Mouse (Mus musculus) midbrain, embryonic 12.5 days (tissue): ENCODE measurements around the gene Zcchc7. TPM values are rescaled to one million over a fixed set of nuclear protein-coding genes. Genes with fewer than 3 reads are reported as not detected.

Experiments
- ATAC-seq: fragments of 200-750 bp; cut with Nextera tagmentation; 2 replicates; pipeline ENCODE4 v1.8.0; 2017; ENCODE audit warnings: low read depth, moderate TSS enrichment, moderate library complexity; ENCODE audit not compliant: low FRiP score
- H3K27ac ChIP-seq: fragments of 300-500 bp; sonication (generic); replicated peaks from 2 replicates; pipeline ENCODE4 v1.5.1; 2016; ENCODE audit warnings: mild to moderate bottlenecking
- H3K27me3 ChIP-seq: fragments of 300-500 bp; sonication (generic); 2 replicates; pipeline ENCODE4 v1.6.1; 2016; ENCODE audit warnings: mild to moderate bottlenecking
- H3K36me3 ChIP-seq: fragments of 300-500 bp; sonication (generic); 2 replicates; pipeline ENCODE4 v1.6.1; 2016
- H3K4me1 ChIP-seq: fragments of 300-500 bp; sonication (generic); 2 replicates; pipeline ENCODE4 v1.6.1; 2016
- H3K4me2 ChIP-seq: fragments of 300-500 bp; sonication (generic); replicated peaks from 2 replicates; pipeline ENCODE4 v1.6.1; 2016; ENCODE audit warnings: mild to moderate bottlenecking, moderate library complexity
- H3K4me3 ChIP-seq: fragments of 300-500 bp; sonication (generic); 2 replicates; pipeline ENCODE4 v1.5.1; 2016; ENCODE audit warnings: mild to moderate bottlenecking
- H3K9ac ChIP-seq: fragments of 300-500 bp; sonication (generic); replicated peaks from 2 replicates; pipeline ENCODE4 v1.6.1; 2016; ENCODE audit warnings: mild to moderate bottlenecking, moderate library complexity
- H3K9me3 ChIP-seq: fragments of 300-500 bp; sonication (generic); 2 replicates; pipeline ENCODE4 v1.6.1; 2016; ENCODE audit warnings: mild to moderate bottlenecking
- WGBS: fragments of 180-500 bp; shearing (Covaris S2); methylation state at CpG from one replicate; pipeline ENCODE4 v1.1.7; 2016; 5-methylcytosine and 5-hydroxymethylcytosine counted together
- polyA plus RNA-seq: library from polyadenylated mRNA; unstranded; fragments of >200 nt; fragmentation: Nextera tagmentation; extraction: Ambion mirVana; gene quantifications from 2 replicates; pipeline ENCODE4 v1.2.1, GENCODE M21; 2016

The Zcchc7 gene
- polyA plus RNA-seq, 1 experiment from 2014 or later, result 28.3 TPM

DNA sequence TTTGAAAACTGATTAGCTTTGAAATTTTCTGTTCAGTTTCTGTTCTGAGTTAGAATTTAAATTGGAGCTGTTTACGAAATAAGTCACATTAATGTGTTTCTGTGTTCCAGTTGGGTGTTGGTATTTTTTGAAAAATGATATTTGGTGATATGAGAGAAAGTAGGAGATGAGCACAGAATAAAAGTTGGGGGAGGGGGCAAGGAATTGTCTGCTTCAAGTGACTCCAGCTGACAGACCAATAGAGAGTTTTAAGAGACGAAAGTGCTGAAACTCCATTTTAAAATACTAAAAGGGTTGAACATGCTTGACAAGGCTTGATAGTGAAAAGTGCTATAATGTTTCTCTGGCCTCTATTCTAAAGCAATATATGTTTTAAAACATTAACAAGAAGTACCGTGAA is 21.4 kb downstream of the Zcchc7 start:
- no peak overlapping the region for H3K9ac ChIP-seq
- H3K4me3 ChIP-seq, result no peak overlapping the region
- peaks cover 3% of the 10 kb centered on the region; the same call in 1 of the 2 replicates for H3K4me1 ChIP-seq
- H3K27me3 ChIP-seq, result peaks cover 14% of the 10 kb centered on the region
- no peaks in the 10 kb centered on the region for H3K36me3 ChIP-seq
- 67% methylated on average over 3 of the region's 3 CpGs for WGBS
- no peak overlapping the region for H3K27ac ChIP-seq
- H3K9me3 ChIP-seq, result no peaks in the 10 kb centered on the region
- H3K4me2 ChIP-seq, result no peak overlapping the region
- no peak for ATAC-seq

DNA sequence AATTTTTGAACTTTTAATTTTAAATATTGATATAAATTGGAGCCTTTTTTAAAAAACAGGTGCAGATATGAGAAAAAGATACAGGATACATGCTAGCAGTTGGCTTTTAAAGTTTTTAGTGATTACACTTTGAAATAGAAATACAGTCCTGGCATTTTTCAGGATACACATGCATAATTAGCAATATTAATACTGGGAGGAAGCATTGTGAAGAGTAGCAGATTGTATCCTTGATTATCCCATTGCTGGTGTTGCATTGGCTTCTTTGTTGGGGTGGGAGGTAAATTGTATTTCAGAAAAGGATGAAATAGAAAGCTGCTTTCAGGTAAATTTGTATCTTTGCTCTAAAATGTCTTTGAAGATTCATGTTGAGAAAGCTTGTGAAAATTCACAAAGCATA is 22.0 kb downstream of the Zcchc7 start:
- no peaks in the 10 kb centered on the region for H3K9me3 ChIP-seq
- H3K4me3 ChIP-seq, result no peak overlapping the region
- no peak overlapping the region for H3K27ac ChIP-seq
- H3K9ac ChIP-seq, result no peak overlapping the region
- no peak overlapping the region for H3K4me2 ChIP-seq
- no peak for ATAC-seq
- H3K4me1 ChIP-seq, result peaks cover 3% of the 10 kb centered on the region; the same call in 1 of the 2 replicates
- peaks cover 14% of the 10 kb centered on the region for H3K27me3 ChIP-seq
- H3K36me3 ChIP-seq, result no peaks in the 10 kb centered on the region

DNA sequence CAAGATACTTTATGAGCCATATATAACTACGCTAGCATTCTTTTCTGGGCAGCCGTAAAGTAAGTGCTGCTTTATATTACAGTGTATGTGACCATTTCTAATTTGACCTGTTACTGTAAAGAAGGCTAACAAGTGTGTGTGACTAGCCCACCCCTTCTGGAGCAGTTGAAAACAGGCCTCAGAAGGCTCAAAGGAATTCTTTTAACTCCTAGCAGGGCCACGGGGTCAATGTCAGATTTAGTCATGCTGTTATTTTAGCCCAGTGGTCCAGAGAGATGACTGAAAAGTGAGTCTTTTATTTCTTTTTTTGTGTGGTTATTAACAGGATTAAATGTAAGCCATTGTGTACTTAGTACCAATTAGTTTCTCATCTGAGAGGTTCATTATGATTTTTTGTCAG is 22.6 kb downstream of the Zcchc7 start:
- no peak overlapping the region for H3K27ac ChIP-seq
- H3K9ac ChIP-seq, result no peak overlapping the region
- no peak overlapping the region for H3K4me3 ChIP-seq
- H3K36me3 ChIP-seq, result no peaks in the 10 kb centered on the region
- H3K9me3 ChIP-seq, result no peaks in the 10 kb centered on the region
- no peak overlapping the region for H3K4me2 ChIP-seq
- 41% methylated on average over 3 of the region's 3 CpGs for WGBS
- H3K27me3 ChIP-seq, result peaks cover 14% of the 10 kb centered on the region
- no peak for ATAC-seq
- peaks cover 4% of the 10 kb centered on the region; the same call in 1 of the 2 replicates for H3K4me1 ChIP-seq

DNA sequence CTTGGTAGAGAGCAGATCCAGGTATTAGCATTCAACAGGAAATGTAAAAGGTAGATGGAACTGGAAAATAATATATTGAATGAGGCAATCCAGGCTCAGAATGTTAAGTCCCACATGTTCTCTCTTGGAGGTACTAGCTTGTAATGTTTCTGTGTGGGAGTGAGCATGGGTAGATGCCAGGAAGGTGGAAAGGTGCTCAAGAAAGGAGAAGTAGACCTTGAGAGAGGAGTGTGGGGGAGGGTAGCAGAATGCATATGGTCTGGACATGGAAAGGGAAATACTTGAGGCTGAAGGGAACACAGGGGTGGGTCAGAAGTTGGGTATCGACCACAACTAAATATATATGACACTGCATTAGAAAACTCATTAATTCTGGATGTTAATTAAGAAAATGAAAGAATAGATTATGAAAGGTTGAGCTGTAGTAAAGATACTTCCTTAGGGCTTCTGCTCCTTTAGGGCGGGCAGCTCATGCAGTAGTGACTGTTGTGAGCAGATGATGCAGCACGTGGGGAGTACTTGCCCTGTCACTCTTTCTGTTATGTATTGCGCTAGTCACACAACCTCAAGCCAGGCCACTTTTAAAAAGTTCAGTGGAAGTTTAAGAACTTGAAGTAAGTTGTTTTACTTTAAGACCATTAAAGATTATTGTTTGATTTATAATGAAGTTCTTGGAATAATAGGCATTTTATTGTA is 24.9 kb downstream of the Zcchc7 start:
- no peak overlapping the region for H3K4me2 ChIP-seq
- no peak overlapping the region for H3K4me3 ChIP-seq
- H3K9ac ChIP-seq, result no peak overlapping the region
- peaks cover 7% of the 10 kb centered on the region; the same call in 1 of the 2 replicates for H3K4me1 ChIP-seq
- no peak overlapping the region for H3K27ac ChIP-seq
- H3K27me3 ChIP-seq, result peaks cover 18% of the 10 kb centered on the region
- WGBS, result 62% methylated on average over 4 of the region's 4 CpGs
- H3K36me3 ChIP-seq, result no peaks in the 10 kb centered on the region
- no peaks in the 10 kb centered on the region for H3K9me3 ChIP-seq
- ATAC-seq, result no peak

DNA sequence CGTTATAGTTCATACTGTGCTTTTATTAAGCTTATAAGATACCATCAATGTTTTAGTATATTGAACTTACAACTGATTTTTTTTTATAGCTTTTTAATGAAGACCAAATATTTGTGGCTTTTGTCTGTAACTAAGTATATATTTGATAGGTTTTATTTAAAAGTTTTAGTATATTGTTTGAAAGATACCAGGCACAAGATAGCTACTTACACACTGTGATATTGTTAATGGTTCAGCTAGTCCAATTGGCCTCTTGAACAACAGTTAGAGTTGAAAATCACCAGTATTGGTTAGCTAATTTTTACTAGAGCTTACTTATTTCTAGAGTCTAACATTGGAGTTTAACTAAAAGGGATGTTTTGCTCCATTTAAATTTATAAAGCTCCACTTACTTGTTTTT is 25.8 kb downstream of the Zcchc7 start:
- H3K27ac ChIP-seq, result no peak overlapping the region
- no peak overlapping the region for H3K9ac ChIP-seq
- no peak overlapping the region for H3K4me3 ChIP-seq
- WGBS, result 79% methylated on average over 1 of the region's 1 CpGs
- ATAC-seq, result no peak
- no peaks in the 10 kb centered on the region for H3K9me3 ChIP-seq
- peaks cover 17% of the 10 kb centered on the region for H3K27me3 ChIP-seq
- H3K4me2 ChIP-seq, result no peak overlapping the region
- peaks cover 7% of the 10 kb centered on the region; the same call in 1 of the 2 replicates for H3K4me1 ChIP-seq
- H3K36me3 ChIP-seq, result no peaks in the 10 kb centered on the region

DNA sequence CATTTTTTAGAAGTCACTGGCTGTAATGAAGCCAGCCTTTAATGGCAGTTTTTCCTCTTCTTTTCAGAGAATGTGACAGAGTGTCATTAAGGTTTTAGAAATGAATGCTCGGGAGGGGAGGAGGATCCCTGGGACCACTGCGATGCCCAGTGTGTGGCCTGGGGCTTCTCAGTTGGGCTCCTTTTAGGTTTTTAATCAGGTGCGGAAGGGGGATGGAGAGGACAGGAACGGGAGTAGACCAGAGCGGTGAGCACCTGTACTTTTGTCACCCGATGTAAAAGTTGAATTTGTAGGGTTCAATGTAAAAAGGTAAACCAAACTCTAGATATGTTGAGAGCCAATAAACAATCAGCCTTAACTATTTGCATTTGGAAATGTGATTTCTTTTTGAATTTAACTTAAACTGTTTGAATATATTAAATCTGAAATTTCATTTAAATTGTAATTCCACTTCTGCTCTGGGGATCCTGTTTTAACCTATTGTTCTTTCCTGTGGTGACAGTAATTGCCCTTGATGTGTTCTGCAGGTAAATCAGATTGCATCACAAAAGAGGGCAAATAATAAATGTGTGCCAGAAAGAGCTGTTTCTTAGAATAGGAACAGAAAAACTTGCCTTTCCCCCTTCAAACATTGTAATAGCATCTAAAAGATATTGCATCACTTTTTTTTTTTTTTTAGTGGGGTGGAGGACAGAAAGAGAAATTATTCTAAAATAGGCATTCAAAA is 28.1 kb downstream of the Zcchc7 start:
- H3K9ac ChIP-seq, result no peak overlapping the region
- no peak for ATAC-seq
- H3K4me1 ChIP-seq, result peaks cover 4% of the 10 kb centered on the region; the same call in 1 of the 2 replicates
- H3K4me2 ChIP-seq, result no peak overlapping the region
- no peak overlapping the region for H3K4me3 ChIP-seq
- no peaks in the 10 kb centered on the region for H3K9me3 ChIP-seq
- 11% methylated on average over 6 of the region's 6 CpGs for WGBS
- H3K27ac ChIP-seq, result no peak overlapping the region
- peaks cover 12% of the 10 kb centered on the region for H3K27me3 ChIP-seq
- H3K36me3 ChIP-seq, result no peaks in the 10 kb centered on the region

DNA sequence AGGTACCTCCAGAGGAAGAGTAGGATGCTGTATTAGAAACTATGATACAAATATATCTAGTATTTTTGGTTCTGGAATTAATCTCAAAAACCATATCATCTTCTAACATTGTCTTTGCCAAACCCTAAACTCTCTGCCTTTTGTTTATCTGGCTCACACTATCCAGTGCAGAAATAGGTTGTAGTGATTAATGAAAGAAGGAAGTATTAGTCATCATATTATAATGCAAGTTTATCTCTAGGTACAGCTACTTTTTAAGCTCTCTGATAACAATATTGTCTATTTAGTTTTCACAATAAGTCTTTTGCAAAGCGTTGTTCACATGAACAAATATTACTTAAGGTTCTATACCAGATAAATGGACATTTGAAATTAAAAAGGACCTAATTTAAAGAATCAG is 57.2 kb downstream of the Zcchc7 start:
- peaks cover 18% of the 10 kb centered on the region for H3K27me3 ChIP-seq
- no peak overlapping the region for H3K27ac ChIP-seq
- no peak overlapping the region for H3K4me3 ChIP-seq
- no peak overlapping the region for H3K4me2 ChIP-seq
- H3K4me1 ChIP-seq, result peaks cover 3% of the 10 kb centered on the region; the same call in 1 of the 2 replicates
- H3K9me3 ChIP-seq, result no peaks in the 10 kb centered on the region
- 86% methylated on average over 1 of the region's 1 CpGs for WGBS
- ATAC-seq, result no peak
- no peak overlapping the region for H3K9ac ChIP-seq
- no peaks in the 10 kb centered on the region for H3K36me3 ChIP-seq

DNA sequence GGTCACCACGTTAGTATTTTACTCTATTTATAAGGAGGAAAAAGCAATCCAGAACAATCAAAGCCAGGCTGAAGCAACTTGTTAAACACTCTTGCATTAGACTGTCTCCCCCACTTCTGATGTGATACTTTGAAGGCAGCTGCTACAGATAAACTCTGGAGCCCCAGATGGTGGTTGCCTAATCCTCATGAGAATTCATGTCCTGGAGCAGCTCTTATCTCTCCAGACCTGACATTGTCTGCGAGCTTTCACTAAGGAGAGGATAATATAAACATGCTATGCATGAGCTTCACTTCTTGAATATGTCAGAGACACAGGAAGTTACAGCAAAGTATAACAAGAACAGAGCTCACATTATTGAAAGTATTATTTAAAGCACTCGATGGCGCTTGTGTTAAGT is 58.1 kb downstream of the Zcchc7 start:
- Histone ChIP-seq H3K4me2 (no peak overlapping the region), H3K27me3 (peaks cover 18% of the 10 kb centered on the region), H3K4me1 (no peaks in the 10 kb centered on the region; the same call in 1 of the 2 replicates), H3K4me3 (no peak overlapping the region), H3K27ac (no peak overlapping the region), H3K36me3 (no peaks in the 10 kb centered on the region), H3K9me3 (no peaks in the 10 kb centered on the region), H3K9ac (no peak overlapping the region)
- no peak; the same call in 1 of the 2 replicates for ATAC-seq
- WGBS, result 50% methylated on average over 4 of the region's 4 CpGs

DNA sequence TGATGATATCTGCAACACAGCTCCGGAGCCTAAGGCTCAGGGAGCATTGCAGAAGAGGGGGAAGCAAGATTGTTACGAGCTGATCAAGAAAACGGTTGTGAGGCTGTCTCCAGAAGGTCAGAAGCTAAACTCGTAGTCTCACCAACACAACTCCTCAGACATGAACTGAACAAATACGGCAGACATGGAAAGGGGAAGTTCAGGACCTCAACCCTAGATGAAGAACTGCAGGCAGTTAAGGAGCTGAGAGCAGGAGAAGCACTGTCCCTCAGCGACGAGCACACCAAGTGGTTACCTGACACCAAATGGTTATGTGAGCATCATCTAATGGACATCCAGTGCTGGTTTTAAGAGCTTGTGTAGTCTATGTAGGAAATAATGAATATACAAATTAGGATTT is 60.9 kb downstream of the Zcchc7 start:
- no peak overlapping the region for H3K4me3 ChIP-seq
- no peaks in the 10 kb centered on the region; the same call in 1 of the 2 replicates for H3K4me1 ChIP-seq
- peaks cover 19% of the 10 kb centered on the region for H3K27me3 ChIP-seq
- no peak overlapping the region for H3K4me2 ChIP-seq
- no peak overlapping the region for H3K27ac ChIP-seq
- ATAC-seq, result no peak
- H3K36me3 ChIP-seq, result no peaks in the 10 kb centered on the region
- 81% methylated on average over 7 of the region's 7 CpGs for WGBS
- no peak overlapping the region for H3K9ac ChIP-seq
- H3K9me3 ChIP-seq, result no peaks in the 10 kb centered on the region

DNA sequence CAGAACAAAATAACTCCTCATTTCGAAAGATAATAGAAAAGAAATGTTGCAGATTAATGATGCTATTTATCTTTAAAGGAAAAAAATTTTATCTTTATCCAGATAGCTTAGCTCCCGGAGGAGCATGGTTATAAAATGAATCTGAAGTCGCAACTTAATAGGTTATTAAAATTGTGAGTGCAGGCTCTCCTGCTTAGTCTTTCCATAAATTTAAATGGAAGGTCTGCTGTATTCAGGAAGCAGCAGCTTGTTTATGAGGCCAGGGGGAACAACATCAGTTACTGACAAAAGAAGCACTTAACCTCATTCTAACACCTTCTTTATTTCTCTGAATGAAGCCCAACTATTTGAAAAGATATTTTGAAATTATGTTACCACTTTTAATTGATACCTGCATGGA is 74.9 kb downstream of the Zcchc7 start:
- H3K4me1 ChIP-seq, result no peaks in the 10 kb centered on the region
- H3K9me3 ChIP-seq, result no peaks in the 10 kb centered on the region
- no peak overlapping the region for H3K27ac ChIP-seq
- 72% methylated on average over 3 of the region's 3 CpGs for WGBS
- H3K4me2 ChIP-seq, result no peak overlapping the region
- no peak overlapping the region for H3K4me3 ChIP-seq
- H3K9ac ChIP-seq, result no peak overlapping the region
- H3K36me3 ChIP-seq, result no peaks in the 10 kb centered on the region
- ATAC-seq, result no peak
- H3K27me3 ChIP-seq, result peaks cover 1% of the 10 kb centered on the region; the same call in 1 of the 2 replicates

DNA sequence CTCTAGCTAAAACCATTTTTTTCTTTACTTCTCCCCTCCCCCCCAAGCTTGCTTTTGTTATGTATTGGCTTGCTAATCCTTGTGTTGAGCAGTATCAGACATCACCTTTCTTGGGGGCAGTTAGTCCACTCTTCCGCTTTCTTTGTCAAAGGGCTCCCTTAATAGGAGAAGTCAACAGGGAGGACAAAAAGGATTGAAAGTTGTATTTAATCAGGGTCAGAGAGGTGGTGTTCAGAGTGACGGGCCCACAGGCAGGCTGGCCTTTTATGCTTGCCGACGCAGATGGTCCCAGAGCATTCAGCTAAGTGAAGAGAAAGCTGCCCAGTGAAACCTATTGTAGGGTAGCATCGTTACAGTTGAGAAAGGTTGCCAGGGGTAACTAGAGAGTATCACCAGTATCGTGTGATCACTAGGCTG is 96.2 kb downstream of the Zcchc7 start:
- Histone ChIP-seq H3K27ac (no peak overlapping the region; the same call in 1 of the 2 replicates), H3K4me2 (no peak overlapping the region), H3K9ac (no peak overlapping the region), H3K27me3 (peaks cover 50% of the 10 kb centered on the region), H3K4me3 (no peak overlapping the region), H3K4me1 (peaks cover 5% of the 10 kb centered on the region; the same call in 1 of the 2 replicates), H3K9me3 (0 out of 2 replicates have a peak, but pooled peaks cover 2% of the 10 kb centered on the region), H3K36me3 (no peaks in the 10 kb centered on the region)
- peak; percentile 98 for ATAC-seq
- WGBS, result 9% methylated on average over 6 of the region's 6 CpGs

DNA sequence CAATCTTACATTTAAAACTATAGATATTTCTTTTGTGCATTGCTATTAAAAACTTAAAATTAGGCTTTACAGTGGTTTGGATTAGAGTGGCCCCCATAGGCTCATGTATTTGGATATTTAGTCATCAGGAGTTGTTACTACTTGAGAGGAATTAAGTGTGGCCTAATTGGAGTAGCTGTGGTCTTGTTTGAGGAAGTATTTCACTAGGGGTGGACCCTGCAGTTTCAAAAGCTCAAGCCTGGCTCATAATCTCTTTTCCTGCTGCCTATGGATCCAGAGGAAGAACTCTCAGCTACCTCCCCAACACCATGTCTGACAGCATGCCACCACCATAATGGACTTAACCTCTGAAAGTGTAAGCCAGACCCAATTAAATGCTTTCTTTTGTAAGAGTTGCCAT is 115.9 kb downstream of the Zcchc7 start:
- H3K4me2 ChIP-seq, result no peak overlapping the region
- no peaks in the 10 kb centered on the region for H3K4me1 ChIP-seq
- no peak overlapping the region for H3K9ac ChIP-seq
- H3K4me3 ChIP-seq, result no peak overlapping the region
- no peaks in the 10 kb centered on the region for H3K9me3 ChIP-seq
- no peak for ATAC-seq
- H3K27me3 ChIP-seq, result peaks cover 3% of the 10 kb centered on the region; the same call in 1 of the 2 replicates
- H3K27ac ChIP-seq, result no peak overlapping the region
- H3K36me3 ChIP-seq, result no peaks in the 10 kb centered on the region
